Mouse (Mus musculus) ovary, postnatal 10 days (tissue): ENCODE measurements around the gene Irf4.

Source experiments
- DNase-seq: peaks from one replicate; pipeline ENCODE4 v3.0.0; 2022; ENCODE audit warnings: low spot score

The Irf4 gene

GRCm38 (mm10) chr13:30738310-30738840 lies 10.7 kb upstream of the Irf4 start:
- no peak for DNase-seq

DNA sequence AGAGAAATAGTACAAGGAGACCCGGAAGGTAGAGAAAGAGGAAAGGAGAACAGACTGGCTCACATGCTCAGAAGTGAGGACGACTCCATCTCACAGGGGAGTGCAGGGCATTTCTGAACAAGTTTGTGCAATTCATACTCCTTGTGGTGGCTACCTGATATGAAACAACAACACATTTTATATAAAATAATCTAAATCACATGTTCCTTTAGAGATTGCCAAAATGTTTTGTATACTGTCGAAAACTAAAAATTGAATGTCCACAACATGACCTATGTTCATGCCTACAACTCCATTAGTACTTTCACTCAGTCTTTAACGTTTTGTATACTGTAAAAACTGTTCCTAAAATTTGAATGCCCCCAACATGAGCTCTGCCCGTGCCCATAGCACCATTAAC lies 7.9 kb upstream of the Irf4 start:
- no peak for DNase-seq

DNA sequence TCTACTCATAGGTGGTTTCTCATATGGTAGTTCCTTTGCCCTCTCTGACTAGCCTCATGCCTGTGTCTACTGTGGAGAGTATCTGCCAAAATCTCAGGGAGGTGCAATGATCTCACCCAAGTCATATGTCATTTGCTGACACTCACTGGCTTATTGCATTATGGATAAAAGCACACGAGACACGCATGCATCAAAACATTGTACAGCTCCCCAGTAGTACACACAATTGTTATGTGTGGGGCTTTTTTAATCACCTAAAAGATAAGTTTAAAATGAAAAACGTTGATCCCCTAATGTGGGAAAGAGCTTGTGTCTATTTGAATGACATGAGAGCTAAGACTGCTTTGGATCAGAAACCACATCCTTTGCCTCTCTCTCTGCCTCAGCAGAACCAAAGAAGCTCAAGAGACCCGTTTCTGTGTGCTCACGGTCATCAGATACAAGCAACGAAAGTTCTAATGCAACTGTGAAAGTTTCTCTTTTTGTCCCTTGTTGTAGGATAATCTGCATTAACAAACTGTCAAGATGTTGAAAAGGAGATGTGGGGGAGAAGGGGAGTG lies 6.5 kb upstream of the Irf4 start:
- DNase-seq, result no peak

GRCm38 (mm10) chr13:30745121-30745520 lies 3.9 kb upstream of the Irf4 start:
- DNase-seq, result no peak

- DNase-seq, result no peak
Measured at GRCm38 (mm10) chr13:30747068-30747467, 2.0 kb upstream of the Irf4 start.

GRCm38 (mm10) chr13:30747504-30747903 lies 1.5 kb upstream of the Irf4 start:
- no peak for DNase-seq

DNA sequence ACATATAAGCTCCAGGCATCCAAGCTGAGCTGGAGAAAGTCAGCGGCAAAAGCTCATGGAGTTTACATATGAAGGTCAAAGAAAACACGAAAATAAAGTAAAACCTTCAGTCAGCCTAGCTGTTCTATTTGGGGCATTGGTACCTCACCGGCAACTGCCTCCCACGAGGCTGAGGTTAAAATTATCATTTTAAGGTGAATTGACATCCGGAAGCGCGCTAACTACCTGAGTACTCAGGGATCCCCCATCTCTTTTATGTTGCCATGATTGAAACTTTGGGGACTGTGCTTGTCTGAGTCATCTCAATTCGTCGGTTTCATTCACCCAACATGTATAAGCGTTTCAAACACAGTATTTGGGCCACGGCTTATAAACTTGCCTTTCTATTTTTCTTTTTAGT lies 705 bp upstream of the Irf4 start:
- no peak for DNase-seq

DNA sequence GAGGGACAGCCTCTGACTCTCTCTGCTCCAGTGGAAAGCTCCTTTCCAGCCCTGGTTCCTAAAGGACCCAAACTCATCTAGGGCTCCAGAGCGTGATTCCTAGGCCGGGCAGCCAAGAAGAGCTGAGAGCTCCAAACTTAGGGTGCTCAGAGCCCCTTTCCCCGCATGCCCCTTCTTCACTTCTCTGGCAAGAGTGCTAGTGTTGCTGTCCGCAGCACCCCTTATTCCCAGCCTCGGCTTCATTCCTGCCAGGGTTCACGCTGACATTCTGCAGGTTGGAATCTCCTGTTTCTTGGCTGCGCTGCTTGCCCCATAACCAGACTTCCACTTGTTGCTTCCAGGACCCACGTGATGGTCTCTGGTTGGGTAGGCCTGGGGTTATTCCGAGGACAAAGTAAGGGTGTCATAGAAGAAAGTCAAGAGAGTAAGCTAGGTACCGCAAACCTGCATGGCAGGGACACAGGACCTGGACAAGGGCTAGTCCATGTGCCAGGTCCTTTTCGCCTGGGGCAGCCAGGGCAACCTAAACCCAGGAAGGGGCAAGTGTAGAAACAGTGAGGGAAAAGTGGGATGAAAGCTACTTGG lies 623 bp downstream of the Irf4 start:
- DNase-seq, result no peak

- no peak for DNase-seq
Measured at GRCm38 (mm10) chr13:30750461-30751303, 1.7 kb downstream of the Irf4 start.

DNA sequence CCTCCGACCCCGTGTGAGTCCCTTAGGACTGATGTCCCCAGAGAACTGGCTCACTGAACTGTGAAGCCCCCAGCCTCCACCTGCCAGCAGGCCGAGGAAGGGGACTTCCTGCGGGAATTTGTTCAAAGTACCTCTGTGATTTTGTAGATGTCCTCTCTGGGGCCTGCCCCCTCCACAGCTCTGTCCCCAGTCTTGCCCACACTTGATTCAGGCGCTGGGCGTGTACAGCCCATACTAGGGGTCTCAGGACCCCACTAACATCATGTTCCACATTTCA lies 2.2 kb downstream of the Irf4 start:
- DNase-seq, result no peak

- DNase-seq, result no peak
Measured at GRCm38 (mm10) chr13:30752581-30753187, 3.7 kb downstream of the Irf4 start.

DNA sequence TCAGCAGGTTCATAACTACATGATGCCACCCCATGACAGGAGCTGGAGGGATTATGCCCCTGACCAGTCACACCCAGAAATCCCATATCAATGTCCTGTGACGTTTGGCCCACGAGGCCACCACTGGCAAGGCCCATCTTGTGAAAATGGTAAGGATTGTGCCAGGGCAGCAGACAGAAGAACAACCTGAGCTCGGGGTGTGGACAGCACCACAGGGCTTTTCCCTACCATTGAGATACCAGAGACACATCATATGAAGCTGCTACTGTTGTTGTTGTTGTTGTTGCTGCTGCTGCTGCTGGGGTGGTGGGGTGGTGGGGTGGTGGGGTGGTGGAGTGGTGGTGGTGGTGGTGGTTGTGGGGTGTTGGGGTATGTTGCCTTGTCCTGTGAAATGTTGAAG lies 4.4 kb downstream of the Irf4 start:
- no peak for DNase-seq

- DNase-seq, result no peak
Measured at GRCm38 (mm10) chr13:30754066-30754465, 5.0 kb downstream of the Irf4 start.

DNA sequence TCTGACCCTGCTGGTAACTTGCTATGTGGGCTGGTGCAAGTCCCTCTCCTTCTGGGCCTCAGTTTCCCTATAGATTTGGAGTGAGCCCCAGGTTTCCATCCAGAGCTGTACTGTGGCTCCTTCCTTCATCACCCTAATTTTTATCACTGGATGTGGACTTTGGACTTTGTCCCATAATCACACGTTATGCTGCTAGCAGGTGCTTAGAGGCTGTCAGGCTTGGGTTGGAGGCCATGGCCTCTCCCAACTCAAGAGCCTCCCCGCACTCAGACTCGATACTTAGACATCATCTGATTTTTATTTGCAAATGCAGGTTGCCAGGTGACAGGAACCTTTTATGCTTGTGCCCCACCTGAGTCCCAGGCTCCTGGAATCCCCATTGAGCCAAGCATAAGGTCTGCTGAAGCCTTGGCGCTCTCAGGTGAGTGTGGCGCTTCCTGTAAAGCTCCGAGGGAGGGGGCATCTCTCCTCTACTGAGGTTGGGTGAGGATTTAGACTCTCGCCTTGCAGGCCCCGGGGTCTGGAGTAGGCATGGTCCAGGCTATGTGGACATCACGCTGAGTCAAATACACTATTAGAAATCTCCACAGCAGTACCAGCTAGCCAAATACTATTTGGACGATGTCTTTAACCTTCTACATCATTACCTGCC lies 5.9 kb downstream of the Irf4 start:
- no peak for DNase-seq

DNA sequence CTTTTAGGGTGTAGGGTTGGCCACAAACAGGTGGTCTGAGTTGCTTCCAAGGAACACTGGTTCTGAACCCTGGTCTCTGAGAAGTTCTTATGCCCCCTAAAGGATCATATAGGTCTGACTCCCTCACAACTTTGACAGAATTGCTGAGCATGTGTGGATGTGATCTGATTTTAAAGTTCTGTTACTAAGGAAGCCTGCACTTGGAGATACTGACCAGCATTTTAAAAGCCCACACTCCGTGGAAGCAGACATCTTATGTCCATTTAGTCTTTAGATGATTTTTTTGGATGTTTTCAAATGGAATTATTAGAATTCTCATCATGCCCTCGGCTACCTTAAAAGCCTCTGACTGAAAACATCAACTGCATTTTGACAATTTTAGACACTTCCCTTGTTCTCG lies 6.6 kb downstream of the Irf4 start:
- DNase-seq, result no peak

DNA sequence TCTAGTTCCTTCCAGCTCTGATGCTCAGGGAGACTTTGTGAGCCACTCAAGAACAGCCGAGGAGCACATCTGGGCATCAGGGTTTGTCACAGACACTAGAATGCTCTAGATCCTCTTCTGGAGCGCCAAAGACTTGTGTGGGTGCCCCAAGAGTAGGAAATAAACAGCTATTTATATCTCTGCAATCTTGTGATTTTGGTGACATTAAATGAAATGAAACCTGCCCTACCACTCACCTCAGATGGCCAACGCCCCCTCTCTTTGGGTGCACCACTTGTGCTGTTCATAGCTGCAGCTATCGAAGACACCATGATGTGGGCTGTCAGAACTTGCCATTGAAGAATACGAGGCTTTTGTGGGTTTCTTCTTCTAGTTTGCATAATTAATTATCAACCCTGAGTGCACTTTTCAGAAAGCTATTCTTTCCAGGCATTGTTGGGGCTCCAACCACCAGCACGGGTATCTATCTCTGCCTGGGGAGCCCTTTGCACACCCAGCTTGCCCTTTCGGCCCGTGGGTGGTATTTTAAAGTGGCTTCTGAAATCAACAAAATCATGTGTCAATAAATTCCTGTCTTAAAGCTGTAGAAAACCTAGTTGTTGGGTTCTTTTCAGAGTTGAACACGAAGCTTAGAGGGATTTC lies 7.1 kb downstream of the Irf4 start:
- no peak for DNase-seq

DNA sequence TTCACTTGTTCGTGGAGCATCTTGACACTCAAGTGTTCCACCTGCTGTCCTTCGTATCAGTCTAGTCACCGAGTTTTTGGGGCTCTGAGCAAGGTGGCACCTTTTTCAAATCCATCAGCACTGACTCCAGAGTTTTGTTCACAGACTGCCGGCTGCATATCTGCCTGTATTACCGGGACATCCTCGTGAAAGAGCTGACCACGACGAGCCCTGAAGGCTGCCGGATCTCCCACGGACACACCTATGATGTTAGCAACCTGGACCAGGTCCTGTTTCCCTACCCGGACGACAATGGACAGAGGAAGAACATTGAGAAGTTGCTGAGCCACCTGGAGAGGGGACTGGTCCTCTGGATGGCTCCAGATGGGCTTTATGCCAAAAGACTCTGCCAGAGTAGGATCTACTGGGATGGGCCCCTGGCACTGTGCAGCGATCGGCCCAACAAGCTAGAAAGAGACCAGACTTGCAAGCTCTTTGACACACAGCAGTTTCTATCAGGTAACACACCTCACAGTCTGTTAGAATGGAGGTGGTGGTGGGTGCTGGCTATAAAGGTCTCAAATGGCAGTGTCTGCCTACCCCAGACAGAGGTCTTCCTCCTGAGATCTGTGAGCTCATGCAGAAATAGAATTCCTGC lies 8.4 kb downstream of the Irf4 start:
- no peak for DNase-seq

GRCm38 (mm10) chr13:30758789-30759381 lies 9.9 kb downstream of the Irf4 start:
- no peak for DNase-seq

DNA sequence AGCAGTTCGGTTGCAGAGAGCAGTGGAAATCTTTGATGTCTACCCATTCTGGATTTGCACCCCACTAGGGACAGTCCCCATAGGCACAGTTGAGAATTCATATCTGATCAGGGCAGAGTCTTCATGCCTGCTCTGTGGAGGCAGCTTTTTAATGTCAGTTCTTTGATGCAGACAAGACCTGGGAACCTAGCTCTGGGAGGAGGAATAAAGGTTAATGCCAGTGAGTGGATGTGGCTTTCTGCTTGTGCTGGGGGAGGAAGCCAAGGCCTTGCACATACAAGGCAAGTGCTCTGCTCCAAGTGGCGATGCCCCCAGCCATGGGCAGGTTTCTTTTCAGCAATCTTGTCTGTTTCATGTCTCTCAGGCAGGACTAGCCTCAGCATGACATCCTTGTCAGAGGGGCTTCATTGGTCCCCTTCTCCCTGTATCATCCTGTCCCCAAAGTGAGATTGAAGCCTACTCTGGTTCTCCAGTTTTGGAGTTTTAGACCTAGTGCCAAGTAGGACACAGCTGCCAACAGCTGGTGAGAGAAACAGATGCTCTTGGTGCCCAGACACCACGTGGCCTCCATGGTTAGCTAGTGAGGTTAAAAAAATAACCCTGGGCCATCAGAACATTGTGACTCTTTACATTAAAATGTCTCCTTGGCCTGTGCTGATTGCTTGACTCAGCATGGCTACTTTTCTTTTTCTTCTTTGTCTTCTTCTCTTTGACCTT lies 11.5 kb downstream of the Irf4 start:
- DNase-seq, result no peak

GRCm38 (mm10) chr13:30761151-30761631 lies 12.2 kb downstream of the Irf4 start:
- no peak for DNase-seq
